Mouse (Mus musculus): ENCODE data around the gene Erbb3. TPM values are rescaled to one million over a fixed set of nuclear protein-coding genes. Genes with fewer than 3 reads are reported as not detected.

The Erbb3 gene
- total RNA-seq, 1 experiment from 2014 or later = 1.4 TPM

- ATAC-seq (replicated peaks; ENCODE audit: insufficient number of reproducible peaks, low FRiP score, low TSS enrichment, poor library complexity, severe bottlenecking) = no peak
Observed at GRCm38 (mm10) chr10:128544151-128544657, 45.2 kb downstream of the Erbb3 start.

- no peak for ATAC-seq (replicated peaks; ENCODE audit: insufficient number of reproducible peaks, low FRiP score, low TSS enrichment, poor library complexity, severe bottlenecking)
Observed at GRCm38 (mm10) chr10:128543100-128543499, 46.4 kb downstream of the Erbb3 start.

- ATAC-seq (replicated peaks; ENCODE audit: insufficient number of reproducible peaks, low FRiP score, low TSS enrichment, poor library complexity, severe bottlenecking) = no peak
Observed at GRCm38 (mm10) chr10:128538340-128538870, 51.0 kb downstream of the Erbb3 start.

GRCm38 (mm10) chr10:128536266-128536940, 53.0 kb downstream of the Erbb3 start:
- peak; percentile 96 for ATAC-seq (replicated peaks; ENCODE audit: insufficient number of reproducible peaks, low FRiP score, low TSS enrichment, poor library complexity, severe bottlenecking)

- ATAC-seq (replicated peaks; ENCODE audit: insufficient number of reproducible peaks, low FRiP score, low TSS enrichment, poor library complexity, severe bottlenecking) = peak; percentile 52
Observed at GRCm38 (mm10) chr10:128535624-128536265, 53.7 kb downstream of the Erbb3 start.

- no peak for ATAC-seq (replicated peaks; ENCODE audit: insufficient number of reproducible peaks, low FRiP score, low TSS enrichment, poor library complexity, severe bottlenecking)
Observed at GRCm38 (mm10) chr10:128535206-128535605, 54.2 kb downstream of the Erbb3 start.

GRCm38 (mm10) chr10:128526366-128527356, 62.8 kb downstream of the Erbb3 start:
- ATAC-seq (replicated peaks; ENCODE audit: insufficient number of reproducible peaks, low FRiP score, low TSS enrichment, poor library complexity, severe bottlenecking) = no peak

- ATAC-seq (replicated peaks; ENCODE audit: insufficient number of reproducible peaks, low FRiP score, low TSS enrichment, poor library complexity, severe bottlenecking) = peak; percentile 93
Observed at GRCm38 (mm10) chr10:128525671-128526308, 63.7 kb downstream of the Erbb3 start, which contains the start of gene Esyt1. Esyt1 (minus strand) TSS chr10:128525871.

GRCm38 (mm10) chr10:128524732-128525662, 64.5 kb downstream of the Erbb3 start:
- ATAC-seq (replicated peaks; ENCODE audit: insufficient number of reproducible peaks, low FRiP score, low TSS enrichment, poor library complexity, severe bottlenecking) = no peak; the same call in 1 of the 2 replicates

- no peak for ATAC-seq (replicated peaks; ENCODE audit: insufficient number of reproducible peaks, low FRiP score, low TSS enrichment, poor library complexity, severe bottlenecking)
Observed at GRCm38 (mm10) chr10:128524111-128524731, 65.2 kb downstream of the Erbb3 start.

GRCm38 (mm10) chr10:128522351-128522750, 67.1 kb downstream of the Erbb3 start:
- ATAC-seq (replicated peaks; ENCODE audit: insufficient number of reproducible peaks, low FRiP score, low TSS enrichment, poor library complexity, severe bottlenecking) = no peak

GRCm38 (mm10) chr10:128520591-128520990, 68.9 kb downstream of the Erbb3 start:
- no peak for ATAC-seq (replicated peaks; ENCODE audit: insufficient number of reproducible peaks, low FRiP score, low TSS enrichment, poor library complexity, severe bottlenecking)

GRCm38 (mm10) chr10:128518833-128519232, 70.6 kb downstream of the Erbb3 start:
- 0 out of 2 replicates have a peak, but pooled peaks have one; percentile 32 for ATAC-seq (replicated peaks; ENCODE audit: insufficient number of reproducible peaks, low FRiP score, low TSS enrichment, poor library complexity, severe bottlenecking)
